Mouse (Mus musculus) lung, postnatal 0 days (tissue): Measurements from ENCODE around the gene Dram1.

ENCODE experiments used
- CTCF ChIP-seq: IDR thresholded peaks from 2 replicates; pipeline ENCODE4 v1.5.1; 2016; ENCODE audit warnings: antibody characterized with exemption, mild to moderate bottlenecking
- EP300 ChIP-seq: IDR thresholded peaks from 2 replicates; pipeline ENCODE4 v1.6.1; 2016; ENCODE audit warnings: antibody characterized with exemption, mild to moderate bottlenecking, control low read depth

DNA sequence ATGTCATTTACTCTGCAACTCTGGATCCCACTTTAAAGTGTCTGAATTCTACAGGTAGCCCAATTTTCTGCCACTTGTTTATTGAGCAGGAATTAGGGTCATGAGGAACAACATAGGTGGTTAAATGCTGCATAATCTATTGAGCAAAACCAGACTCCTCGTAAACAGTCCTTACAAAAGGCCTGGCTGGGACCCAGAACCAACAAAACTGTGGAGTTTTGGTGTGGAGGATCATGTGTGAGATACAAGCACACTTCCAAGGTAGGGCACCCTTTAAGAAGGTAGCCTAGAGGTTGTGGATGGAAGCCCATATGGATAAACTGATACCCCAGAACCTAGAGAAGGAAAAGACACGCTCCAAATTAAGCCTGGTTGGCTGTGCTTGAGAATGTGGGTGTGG is 28.2 kb downstream of the Dram1 start:
- TF ChIP-seq CTCF (no peak), EP300 (no peak)
